Mouse (Mus musculus) intestine, postnatal 0 days (tissue): ENCODE measurements around the gene Rsph14. TPM values are rescaled to one million over a fixed set of nuclear protein-coding genes. Genes with fewer than 3 reads are reported as not detected.
A peak's percentile ranks its signal among the peaks of the same experiment; 100 is the strongest.

Source experiments
- ATAC-seq: fragments of 200-750 bp; cut with Nextera tagmentation; 2 replicates; pipeline ENCODE4 v1.8.0; 2017; ENCODE audit warnings: mild to moderate bottlenecking, moderate TSS enrichment, moderate library complexity
- H3K27ac ChIP-seq: fragments of 300-500 bp; sonication (generic); 2 replicates; pipeline ENCODE4 v1.5.1; 2014; ENCODE audit warnings: mild to moderate bottlenecking, low read depth, low read length, moderate library complexity
- H3K27me3 ChIP-seq: fragments of 300-500 bp; sonication (generic); replicated peaks from 2 replicates; pipeline ENCODE4 v1.6.1; 2014; ENCODE audit warnings: low read length, mixed read lengths; ENCODE audit not compliant: control insufficient read depth, insufficient read depth
- H3K36me3 ChIP-seq: fragments of 300-500 bp; sonication (generic); 2 replicates; pipeline ENCODE4 v1.6.1; 2014; ENCODE audit warnings: mild to moderate bottlenecking, moderate library complexity; ENCODE audit not compliant: control insufficient read depth, insufficient read depth
- H3K4me1 ChIP-seq: fragments of 300-500 bp; sonication (generic); replicated peaks from 2 replicates; pipeline ENCODE4 v1.6.1; 2014; ENCODE audit warnings: antibody characterized with exemption, low read length, mixed read lengths; ENCODE audit not compliant: control insufficient read depth, insufficient read depth
- H3K4me2 ChIP-seq: fragments of 300-500 bp; sonication (generic); replicated peaks from 2 replicates; pipeline ENCODE4 v1.6.1; 2014; ENCODE audit warnings: low read depth, mild to moderate bottlenecking, moderate library complexity
- H3K4me3 ChIP-seq: fragments of 300-500 bp; sonication (generic); 2 replicates; pipeline ENCODE4 v1.5.1; 2014; ENCODE audit warnings: low read depth, low read length
- H3K9ac ChIP-seq: fragments of 300-500 bp; sonication (generic); 2 replicates; pipeline ENCODE4 v1.6.1; 2014; ENCODE audit warnings: mild to moderate bottlenecking, low read depth, low read length
- H3K9me3 ChIP-seq: fragments of 300-500 bp; sonication (generic); 2 replicates; pipeline ENCODE4 v1.6.1; 2016; ENCODE audit warnings: mixed run types; ENCODE audit not compliant: control insufficient read depth
- CTCF ChIP-seq: sonication (generic); IDR thresholded peaks from 2 replicates; pipeline ENCODE4 v1.5.1; 2016; ENCODE audit warnings: low read depth, mild to moderate bottlenecking, control low read depth, antibody characterized with exemption, moderate library complexity
- WGBS: fragments of 180-500 bp; shearing (Covaris S2); extraction: QIAGEN DNeasy Blood & Tissue Kit; methylation state at CpG from one replicate; pipeline ENCODE4 v1.1.7; 2014; 5-methylcytosine and 5-hydroxymethylcytosine counted together
- polyA plus RNA-seq: library from polyadenylated mRNA; unstranded; fragments of >200 nt; fragmentation: Nextera tagmentation; extraction: Ambion mirVana; gene quantifications from 2 replicates; pipeline ENCODE4 v1.2.1, GENCODE M21; 2015

Gene Rsph14
- not detected in 2 replicates for polyA plus RNA-seq

DNA sequence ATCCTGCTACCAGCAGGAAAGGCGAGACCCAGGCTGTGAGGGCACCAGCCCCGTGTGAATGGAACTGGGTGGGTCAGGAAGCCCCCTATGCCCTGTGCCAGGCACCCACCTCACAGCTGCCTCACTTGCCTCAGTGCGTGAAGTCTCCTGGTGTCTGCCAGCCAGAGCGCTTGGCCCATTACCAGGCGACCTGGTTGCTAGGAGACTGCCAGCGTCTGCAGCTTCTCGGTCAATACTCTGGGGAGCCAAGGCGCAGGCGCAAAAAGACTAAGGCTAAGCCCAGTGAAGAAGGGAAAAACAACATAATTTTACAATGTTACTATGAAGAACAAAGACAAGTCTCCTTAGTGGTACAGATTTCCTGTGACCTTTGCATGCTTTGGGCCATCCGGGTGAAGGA, at the start of gene Rsph14:
Gene Rsph14 (minus strand): TSS at position 192 of the 400 bp plus-strand sequence.
- H3K27ac ChIP-seq: no peak within 1 kb of the TSS
- WGBS: 27% methylated on average over 10 of the region's 10 CpGs
- H3K36me3 ChIP-seq: no peaks in the 10 kb centered on the region
- H3K4me1 ChIP-seq: peaks cover 4% of the 10 kb centered on the region; the same call in 1 of the 2 replicates
- no peak within 1 kb of the TSS for H3K9ac ChIP-seq
- H3K4me2 ChIP-seq: no peak within 1 kb of the TSS
- TF ChIP-seq CTCF: no peak
- H3K4me3 ChIP-seq: no peak within 1 kb of the TSS
- no peaks in the 10 kb centered on the region for H3K27me3 ChIP-seq
- ATAC-seq: no peak
- H3K9me3 ChIP-seq: no peaks in the 10 kb centered on the region

DNA sequence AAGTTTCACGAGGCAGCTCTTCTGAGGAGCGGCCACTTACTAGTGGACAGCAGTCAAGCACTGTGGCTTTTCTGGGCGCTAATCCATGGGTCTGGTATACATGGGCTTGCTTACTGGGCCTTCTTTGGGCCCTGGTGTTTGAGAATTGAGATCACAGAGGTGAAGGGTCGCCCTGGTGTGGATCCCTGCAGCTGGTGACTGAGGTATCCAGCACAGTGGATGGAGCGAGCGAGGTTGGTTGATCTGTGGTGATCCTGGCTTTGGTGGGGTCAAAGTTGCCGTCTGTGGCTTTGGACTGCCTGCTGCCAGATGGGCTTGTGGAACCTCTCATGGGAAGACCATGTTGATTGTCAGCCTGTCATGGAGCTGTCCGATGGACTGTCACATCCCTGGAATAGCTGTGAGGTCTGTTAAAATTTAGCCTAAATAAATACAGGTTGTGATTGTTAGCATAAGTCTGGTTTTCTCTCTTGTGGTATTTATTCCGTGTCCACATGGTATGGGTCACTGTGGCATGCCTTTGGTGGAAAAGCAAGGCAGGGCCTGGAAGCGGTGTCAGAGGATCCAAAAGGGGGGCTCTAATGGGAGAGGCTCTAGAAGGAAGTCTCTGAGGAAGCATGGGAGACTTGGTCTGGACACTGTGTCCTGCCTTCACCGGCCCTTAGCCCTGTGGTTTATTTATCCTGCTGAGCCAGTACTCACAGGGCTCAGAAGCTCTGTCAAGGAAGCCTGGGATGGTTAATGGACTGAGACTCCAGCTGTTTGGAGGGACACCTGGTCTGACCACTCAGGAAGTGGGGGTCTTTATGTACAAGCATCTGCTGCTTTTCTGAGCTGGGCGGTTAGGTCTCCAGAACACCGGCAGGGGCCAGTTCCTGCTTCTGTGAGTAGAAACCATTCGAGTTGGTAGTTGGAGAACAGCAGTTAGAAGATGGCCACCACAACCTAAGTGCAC, 46.1 kb upstream of the Rsph14 start:
- ATAC-seq: no peak
- Histone ChIP-seq H3K27me3 (no peaks in the 10 kb centered on the region), H3K4me2 (no peak overlapping the region), H3K4me3 (no peak overlapping the region), H3K9ac (no peak overlapping the region), H3K27ac (no peak overlapping the region), H3K36me3 (no peaks in the 10 kb centered on the region), H3K9me3 (no peaks in the 10 kb centered on the region), H3K4me1 (no peaks in the 10 kb centered on the region)
- 70% methylated on average over 14 of the region's 14 CpGs for WGBS
- TF ChIP-seq CTCF: no peak

DNA sequence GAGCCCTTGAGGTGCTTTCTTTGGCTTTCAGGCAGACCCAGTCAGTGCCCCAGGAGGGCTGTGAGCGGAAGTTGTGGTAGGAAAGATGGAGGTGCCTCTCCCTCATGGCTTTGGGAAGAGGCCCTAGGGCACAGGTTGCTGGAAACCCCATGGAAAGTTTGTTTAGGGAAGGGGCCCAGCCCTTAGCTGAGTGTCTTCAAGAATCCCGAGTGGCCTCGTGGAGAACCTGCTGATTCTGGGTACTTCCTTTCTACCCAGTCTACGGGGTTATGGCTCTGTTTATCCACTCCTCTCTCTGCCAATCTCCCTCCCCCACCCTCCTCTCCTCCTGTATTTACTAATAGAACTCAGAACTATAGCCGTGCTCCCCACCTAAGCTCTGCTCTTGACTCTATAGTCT, 43.3 kb upstream of the Rsph14 start:
- no peak overlapping the region for H3K4me3 ChIP-seq
- no peaks in the 10 kb centered on the region for H3K9me3 ChIP-seq
- no peaks in the 10 kb centered on the region for H3K27me3 ChIP-seq
- no peak for ATAC-seq
- TF ChIP-seq CTCF: no peak
- no peaks in the 10 kb centered on the region for H3K4me1 ChIP-seq
- H3K4me2 ChIP-seq: no peak overlapping the region
- H3K36me3 ChIP-seq: no peaks in the 10 kb centered on the region
- H3K9ac ChIP-seq: no peak overlapping the region
- H3K27ac ChIP-seq: no peak overlapping the region
- WGBS: 46% methylated on average over 5 of the region's 5 CpGs

DNA sequence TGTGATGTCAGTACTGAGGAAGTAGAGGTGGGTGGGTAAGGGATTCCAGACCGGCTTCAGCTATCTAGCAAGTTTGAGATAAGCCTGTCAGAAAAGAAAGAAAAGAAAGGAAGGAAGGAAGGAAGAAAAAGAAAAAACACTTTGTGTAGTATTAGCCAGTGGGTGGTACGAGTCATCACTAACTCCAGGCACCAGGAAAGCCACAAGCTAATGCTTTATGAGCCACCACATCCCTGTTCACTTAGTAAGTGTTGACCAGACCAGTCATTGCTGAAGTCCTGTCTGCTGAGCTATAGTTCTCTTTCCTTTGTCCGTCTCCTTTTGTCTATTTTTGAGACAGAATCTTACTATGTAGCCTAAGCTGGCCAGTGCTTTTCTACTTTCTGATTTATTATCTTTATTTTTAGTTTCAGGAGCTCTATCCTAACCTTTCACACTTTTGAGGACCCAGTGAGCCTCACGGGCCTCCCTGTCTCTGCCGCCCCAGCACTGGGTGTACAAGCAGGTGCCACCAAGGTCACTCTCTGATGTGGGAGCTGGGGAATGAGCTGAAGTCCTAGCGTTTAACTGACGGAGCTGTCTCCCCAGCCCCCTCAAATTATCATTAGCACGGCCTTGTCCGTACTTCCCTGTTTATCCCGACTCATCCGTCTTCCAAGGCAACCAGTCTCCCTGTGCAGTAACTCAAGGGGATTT, 38.0 kb upstream of the Rsph14 start:
- H3K4me2 ChIP-seq: no peak overlapping the region
- WGBS: 34% methylated on average over 11 of the region's 11 CpGs

DNA sequence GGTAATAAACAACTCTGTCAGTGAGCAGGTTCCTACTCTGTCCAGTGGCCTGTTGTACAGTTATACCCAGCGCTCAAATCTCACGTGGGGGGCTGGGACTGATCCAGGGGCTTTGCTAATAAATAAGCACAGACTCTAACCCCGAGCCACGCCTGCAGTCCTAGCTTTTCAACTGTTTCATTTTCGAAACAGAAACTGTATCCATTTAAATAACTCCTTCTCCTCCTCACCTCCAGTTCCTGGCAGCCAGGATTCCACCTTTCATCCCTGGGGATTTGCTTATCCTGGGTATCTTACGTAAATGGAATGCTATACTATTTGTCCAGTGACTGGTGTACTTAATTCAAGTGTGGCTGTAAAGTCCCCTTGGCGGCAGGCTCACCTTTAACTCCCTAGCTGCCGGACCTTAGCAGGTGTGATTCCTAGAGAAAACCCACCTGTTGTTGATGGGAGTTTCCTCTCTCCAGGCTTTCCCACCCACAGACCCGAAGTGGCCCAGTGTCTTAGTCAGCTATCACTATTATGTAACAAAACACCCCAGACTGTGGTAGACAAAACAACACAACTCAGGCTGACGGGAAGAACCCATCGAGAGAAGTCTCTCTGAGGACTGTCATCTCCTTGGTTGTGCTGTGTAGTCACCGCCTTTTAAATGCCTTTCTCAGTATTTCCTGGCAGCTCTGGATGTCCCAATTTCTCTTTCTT, 36.4 kb upstream of the Rsph14 start:
- H3K4me2 ChIP-seq: peak overlapping the region; percentile 37
- H3K27me3 ChIP-seq: no peaks in the 10 kb centered on the region
- TF ChIP-seq CTCF: no peak
- no peak overlapping the region for H3K4me3 ChIP-seq
- H3K9me3 ChIP-seq: no peaks in the 10 kb centered on the region
- no peak overlapping the region for H3K9ac ChIP-seq
- H3K36me3 ChIP-seq: no peaks in the 10 kb centered on the region
- H3K27ac ChIP-seq: 0 out of 2 replicates have a peak overlapping the region, but pooled peaks have one; percentile 9
- WGBS: 22% methylated on average over 12 of the region's 12 CpGs
- 0 out of 2 replicates have a peak, but pooled peaks cover 5% of the 10 kb centered on the region for H3K4me1 ChIP-seq
- peak; percentile 37 for ATAC-seq

More for the DNA sequence above, 38.0 kb upstream of the Rsph14 start:
- no peaks in the 10 kb centered on the region for H3K36me3 ChIP-seq
- no peaks in the 10 kb centered on the region for H3K27me3 ChIP-seq
- no peak overlapping the region for H3K9ac ChIP-seq
- no peak overlapping the region for H3K27ac ChIP-seq
- no peak for TF ChIP-seq CTCF
- H3K4me3 ChIP-seq: no peak overlapping the region
- H3K4me1 ChIP-seq: 0 out of 2 replicates have a peak, but pooled peaks cover 5% of the 10 kb centered on the region
- no peak for ATAC-seq
- H3K9me3 ChIP-seq: no peaks in the 10 kb centered on the region
